In genomic region chr11:85792534-85793215, GRCm38 (mm10) we compare ENCODE assay signal across 15 mouse cellular contexts. TPM values are rescaled to one million over a fixed set of nuclear protein-coding genes. Genes with fewer than 3 reads are reported as not detected.
DNase-seq lines count a peak whose midpoint lies in the region; ATAC-seq and TF ChIP-seq lines count a peak whose summit lies in the region.
"Had no signal": no experiment of that assay in that cellular context is flagged by ENCODE, and none has a peak within 500 bp of the region (broad histone marks: within the 10 kb centered on the region; RNA-seq: fewer than 3 reads in every experiment).

No protein-coding gene starts in this region.

- H3K27me3 ChIP-seq in intestine, embryonic 14.5 days (replicated peaks; ENCODE audit: control insufficient read depth, insufficient read depth, low read length), result no peaks in the 10 kb centered on the region
- no peaks in the 10 kb centered on the region for H3K27me3 ChIP-seq in intestine, postnatal 0 days (replicated peaks; ENCODE audit: control insufficient read depth, insufficient read depth, low read length)
- H3K27me3 ChIP-seq in kidney, adult 2 months (replicated peaks; ENCODE audit: control insufficient read depth, insufficient read depth, low read length), result no peaks in the 10 kb centered on the region
- peaks cover 48% of the 10 kb centered on the region for H3K27me3 ChIP-seq in liver, embryonic 15.5 days
- H3K27me3 ChIP-seq in hindbrain, embryonic 16.5 days (replicated peaks; ENCODE audit: control insufficient read depth, insufficient read depth, low read length), result no peaks in the 10 kb centered on the region

- H3K4me1 ChIP-seq in intestine, embryonic 14.5 days (replicated peaks; ENCODE audit: control insufficient read depth, insufficient read depth, low read length), result 0 out of 2 replicates have a peak, but pooled peaks cover 4% of the 10 kb centered on the region
- H3K4me1 ChIP-seq in intestine, postnatal 0 days (replicated peaks; ENCODE audit: control insufficient read depth, insufficient read depth, low read length), result no peaks in the 10 kb centered on the region
- peaks cover 12% of the 10 kb centered on the region; the same call in 1 of the 2 replicates for H3K4me1 ChIP-seq in kidney, adult 2 months (ENCODE audit: control insufficient read depth, insufficient read depth, low read length)
- peaks cover 61% of the 10 kb centered on the region for H3K4me1 ChIP-seq in liver, embryonic 15.5 days (replicated peaks)
- H3K4me1 ChIP-seq in hindbrain, embryonic 16.5 days (ENCODE audit: control insufficient read depth, insufficient read depth, low read depth, low read length), result no peaks in the 10 kb centered on the region

- ATAC-seq in intestine, embryonic 14.5 days (replicated peaks; ENCODE audit: low FRiP score, low TSS enrichment, low read depth), result 0 out of 2 replicates have a peak, but pooled peaks have one; percentile 20
- no peak for ATAC-seq in intestine, postnatal 0 days
- ATAC-seq in liver, embryonic 15.5 days (ENCODE audit: insufficient read depth), result no peak
- ATAC-seq in megakaryocyte, adult 5-6 weeks (ENCODE audit: poor library complexity, severe bottlenecking), result peak; percentile 51
- no peak for ATAC-seq in hindbrain, embryonic 16.5 days
- ATAC-seq: activated CD4-positive, CD25-positive, alpha-beta regulatory T cell, adult 4 months; inflammation-experienced regulatory T-cells, adult 6 months had no signal

- no peak overlapping the region for H3K27ac ChIP-seq in intestine, embryonic 14.5 days (ENCODE audit: low read depth)
- no peak overlapping the region for H3K27ac ChIP-seq in intestine, postnatal 0 days (ENCODE audit: low read depth, low read length)
- no peak overlapping the region; the same call in 1 of the 2 replicates for H3K27ac ChIP-seq in kidney, adult 2 months (ENCODE audit: insufficient read depth, low read depth, low read length)
- H3K27ac ChIP-seq in liver, embryonic 15.5 days (replicated peaks), result peak overlapping the region; percentile 19
- H3K27ac ChIP-seq in hindbrain, embryonic 16.5 days (ENCODE audit: low read depth, low read length), result no peak overlapping the region
- H3K27ac ChIP-seq: forebrain, embryonic 10.5 days had no signal

- H3K9me3 ChIP-seq in intestine, embryonic 14.5 days (ENCODE audit: control insufficient read depth, low read length), result no peaks in the 10 kb centered on the region
- no peaks in the 10 kb centered on the region for H3K9me3 ChIP-seq in intestine, postnatal 0 days (ENCODE audit: control insufficient read depth)
- H3K9me3 ChIP-seq in liver, embryonic 15.5 days (replicated peaks), result no peaks in the 10 kb centered on the region
- H3K9me3 ChIP-seq in hindbrain, embryonic 16.5 days (ENCODE audit: control insufficient read depth, low read length), result no peaks in the 10 kb centered on the region
- H3K9me3 ChIP-seq: forebrain, embryonic 10.5 days had no signal

- DNase-seq in intestine, embryonic 14.5 days (ENCODE audit: low spot score), result no peak
- DNase-seq in kidney, adult 2 months, result peak; percentile 36
- no peak for DNase-seq in cerebellum, adult 18-20 months
- DNase-seq in adrenal gland, adult 18-20 months (ENCODE audit: low spot score in 2 of 2), result no peak
- DNase-seq: gastrocnemius, postnatal 10 days had no signal

- no peak for TF ChIP-seq CTCF in intestine, postnatal 0 days (IDR thresholded peaks at IDR 0.05; ENCODE audit: low read depth)
- 0 out of 2 replicates have a peak, but pooled peaks have one; percentile 0 for TF ChIP-seq CTCF in kidney, adult 2 months (conservative IDR thresholded peaks at IDR 0.05; ENCODE audit: insufficient read depth, insufficient read length, low read depth, low read length)

- no peak for TF ChIP-seq POLR2A in kidney, adult 2 months (IDR thresholded peaks at IDR 0.05; ENCODE audit: low read depth, low read length)

- 68% methylated on average over 12 of the region's 12 CpGs for WGBS in intestine, embryonic 14.5 days
- 55% methylated on average over 12 of the region's 12 CpGs for WGBS in intestine, postnatal 0 days
- WGBS in kidney, adult 2 months, result 51% methylated on average over 12 of the region's 12 CpGs
- WGBS in liver, embryonic 15.5 days (ENCODE audit: insufficient replicate concordance), result 66% methylated on average over 12 of the region's 12 CpGs
- WGBS in hindbrain, embryonic 16.5 days, result 75% methylated on average over 12 of the region's 12 CpGs

- no peak overlapping the region for H3K4me2 ChIP-seq in intestine, embryonic 14.5 days (ENCODE audit: low read length)
- no peak overlapping the region for H3K4me2 ChIP-seq in intestine, postnatal 0 days (replicated peaks; ENCODE audit: low read depth)
- no peak overlapping the region for H3K4me2 ChIP-seq in liver, embryonic 15.5 days
- no peak overlapping the region for H3K4me2 ChIP-seq in hindbrain, embryonic 16.5 days (ENCODE audit: low read length)

- no peaks in the 10 kb centered on the region for H3K36me3 ChIP-seq in intestine, embryonic 14.5 days (ENCODE audit: control insufficient read depth, insufficient read depth, low read length)
- no peaks in the 10 kb centered on the region for H3K36me3 ChIP-seq in intestine, postnatal 0 days (ENCODE audit: control insufficient read depth, insufficient read depth)
- no peaks in the 10 kb centered on the region for H3K36me3 ChIP-seq in kidney, adult 2 months (ENCODE audit: control insufficient read depth, insufficient read depth, low read length)
- H3K36me3 ChIP-seq in liver, embryonic 15.5 days (replicated peaks), result peaks cover 7% of the 10 kb centered on the region; the same call in 1 of the 2 replicates
- H3K36me3 ChIP-seq in hindbrain, embryonic 16.5 days (ENCODE audit: control insufficient read depth, insufficient read depth, low read length), result no peaks in the 10 kb centered on the region
- H3K36me3 ChIP-seq: forebrain, embryonic 10.5 days had no signal

- no peak overlapping the region for H3K9ac ChIP-seq in intestine, embryonic 14.5 days (ENCODE audit: low read length)
- no peak overlapping the region for H3K9ac ChIP-seq in intestine, postnatal 0 days (ENCODE audit: low read depth, low read length)
- no peak overlapping the region for H3K9ac ChIP-seq in liver, embryonic 15.5 days
- no peak overlapping the region for H3K9ac ChIP-seq in hindbrain, embryonic 16.5 days (ENCODE audit: low read depth, low read length)

- H3K4me3 ChIP-seq in intestine, embryonic 14.5 days (ENCODE audit: low read depth, low read length), result no peak overlapping the region
- no peak overlapping the region for H3K4me3 ChIP-seq in intestine, postnatal 0 days (ENCODE audit: low read depth, low read length)
- H3K4me3 ChIP-seq in kidney, adult 2 months (ENCODE audit: insufficient read depth, low read depth, low read length), result no peak overlapping the region
- no peak overlapping the region for H3K4me3 ChIP-seq in liver, embryonic 15.5 days (replicated peaks)
- no peak overlapping the region for H3K4me3 ChIP-seq in hindbrain, embryonic 16.5 days (ENCODE audit: low read length)
- H3K4me3 ChIP-seq: forebrain, embryonic 10.5 days had no signal

RNA-seq across cellular contexts. Expression of gene Tbx2, which starts 39.7 kb away (rescaled TPM):
- polyA plus RNA-seq in intestine, embryonic 14.5 days (2014; fragmentation: Nextera tagmentation; extraction: Ambion mirVana), result 7.2 and 7.7 TPM in 2 replicates
- polyA plus RNA-seq in intestine, postnatal 0 days (2015; fragmentation: Nextera tagmentation; extraction: Ambion mirVana), result 3.0 and 3.3 TPM in 2 replicates
- polyA plus RNA-seq in kidney, adult 2 months (2012; rRNA removed), result 58.5 and 66.9 TPM in 2 replicates
- polyA plus RNA-seq in liver, embryonic 15.5 days (2015; fragmentation: Nextera tagmentation; extraction: Ambion mirVana), result 0.45 and 0.56 TPM in 2 replicates
- 0.04 TPM in 1 of 2 replicates, not detected in the other for total RNA-seq in megakaryocyte, adult 5-6 weeks (2015)
- total RNA-seq in megakaryocyte, adult 5-6 weeks (2017), result 0.04 TPM in 1 of 2 replicates, not detected in the other
- 0.64 and 1.0 TPM in 2 replicates for polyA plus RNA-seq in hindbrain, embryonic 16.5 days (2015; fragmentation: Nextera tagmentation; extraction: Ambion mirVana)
- 10 to 100 TPM; 14.5 to 17.7 TPM for total RNA-seq in adrenal gland, adult 18-20 months (2021)
- polyA plus RNA-seq: inflammation-experienced regulatory T-cells, adult 6 months had no signal

RNA-seq across cellular contexts. Expression of gene Gm11444, which starts 57.5 kb away (rescaled TPM):
- not detected in 2 replicates for polyA plus RNA-seq in intestine, embryonic 14.5 days (2014; fragmentation: Nextera tagmentation; extraction: Ambion mirVana)
- not detected in 2 replicates for polyA plus RNA-seq in intestine, postnatal 0 days (2015; fragmentation: Nextera tagmentation; extraction: Ambion mirVana)
- not detected in 2 replicates for polyA plus RNA-seq in kidney, adult 2 months (2012; rRNA removed)
- not detected in 2 replicates for polyA plus RNA-seq in liver, embryonic 15.5 days (2015; fragmentation: Nextera tagmentation; extraction: Ambion mirVana)
- not detected in 2 replicates for total RNA-seq in megakaryocyte, adult 5-6 weeks (2015)
- not detected in 2 replicates for total RNA-seq in megakaryocyte, adult 5-6 weeks (2017)
- not detected in 2 replicates for polyA plus RNA-seq in hindbrain, embryonic 16.5 days (2015; fragmentation: Nextera tagmentation; extraction: Ambion mirVana)
- total RNA-seq in adrenal gland, adult 18-20 months (2021), result not detected
- total RNA-seq: common myeloid progenitor, adult 5-6 weeks; gastrocnemius, postnatal 10 days; left cerebral cortex, adult 8-10 months had no signal
- polyA plus RNA-seq: forebrain, embryonic 10.5 days; heart, embryonic 16.5 days; inflammation-experienced regulatory T-cells, adult 6 months had no signal

Comparison
In these comparisons a context has a peak if more than half of its experiments do, and no peak if none do; other contexts are left out.
1. ATAC-seq: peak in intestine, embryonic 14.5 days (single experiment) and megakaryocyte, adult 5-6 weeks (single experiment); none in intestine, postnatal 0 days (single experiment), liver, embryonic 15.5 days (single experiment) and hindbrain, embryonic 16.5 days (single experiment).